Mouse (Mus musculus): ENCODE measurements around the gene Gm5475. TPM values are rescaled to one million over a fixed set of nuclear protein-coding genes. Genes with fewer than 3 reads are reported as not detected.

The Gm5475 gene
- polyA plus RNA-seq, 1 experiment from 2014 or later: 0.04 TPM

DNA sequence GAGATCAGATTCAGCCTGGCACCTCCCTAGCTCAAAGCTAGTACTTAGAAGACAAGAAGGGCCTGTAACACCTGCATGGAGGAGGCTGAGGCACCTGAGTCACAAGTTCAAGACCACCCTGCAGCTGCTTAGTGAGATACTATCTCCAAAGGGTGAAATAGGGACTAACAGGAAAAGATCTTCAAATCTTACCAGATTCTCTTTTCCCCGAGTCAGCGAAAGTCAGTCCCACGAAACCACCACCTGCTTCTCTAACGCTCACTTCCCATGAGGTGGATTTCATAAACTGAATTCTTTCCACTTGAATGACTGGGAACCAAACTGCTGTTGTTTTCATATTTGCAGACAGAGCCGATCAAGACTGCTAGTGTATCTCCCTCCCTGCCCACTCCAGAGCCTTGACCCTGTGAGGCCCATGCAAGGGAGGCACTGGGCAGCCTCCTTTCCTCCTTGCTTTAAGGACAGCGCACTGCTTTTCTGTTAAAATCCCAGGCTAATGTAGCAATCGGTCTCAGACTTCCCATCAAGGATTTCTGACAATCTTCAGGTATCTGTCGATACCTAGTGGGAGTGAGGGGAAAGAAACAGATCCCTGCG is 4.0 kb upstream of the Gm5475 start:
- Histone ChIP-seq H3K36me3 (peaks cover 3% of the 10 kb centered on the region; the same call in 1 of the 2 replicates), H3K4me3 (no peak overlapping the region), H3K9me3 (replicated peaks) (no peaks in the 10 kb centered on the region), H3K4me1 (peaks cover 35% of the 10 kb centered on the region), H3K27ac (replicated peaks) (no peak overlapping the region), H3K27me3 (ENCODE audit: low read depth, poor library complexity, severe bottlenecking) (no peaks in the 10 kb centered on the region)
- DNase-seq (ENCODE audit: low spot score): no peak
- WGBS: 91% methylated on average over 9 of the region's 9 CpGs

DNA sequence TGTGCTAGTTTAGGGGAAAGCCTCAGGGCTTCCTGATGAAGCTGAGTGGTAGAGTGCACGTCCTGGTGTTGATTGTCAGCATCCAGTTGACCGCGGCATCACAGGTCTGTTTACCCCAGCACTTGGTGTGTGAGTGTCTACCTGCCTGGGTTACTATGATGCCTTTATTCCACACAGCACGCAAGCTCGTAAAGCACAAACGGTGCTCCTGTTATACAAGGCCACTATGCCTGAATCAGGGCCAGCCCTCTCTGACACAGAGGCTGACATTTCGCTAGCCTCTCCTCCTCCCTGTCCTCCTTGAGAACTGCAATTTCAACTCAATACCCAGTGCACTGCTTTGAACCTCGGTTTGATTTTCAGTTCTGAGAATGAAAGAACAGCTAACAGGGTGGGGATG is 2.6 kb upstream of the Gm5475 start:
- WGBS: 83% methylated on average over 8 of the region's 8 CpGs
- Histone ChIP-seq H3K27me3 (ENCODE audit: low read depth, poor library complexity, severe bottlenecking) (peaks cover 12% of the 10 kb centered on the region), H3K9me3 (replicated peaks) (no peaks in the 10 kb centered on the region), H3K27ac (replicated peaks) (peak overlapping the region; percentile 13; the same call in 1 of the 2 replicates), H3K36me3 (peaks cover 3% of the 10 kb centered on the region; the same call in 1 of the 2 replicates), H3K4me1 (peaks cover 47% of the 10 kb centered on the region), H3K4me3 (no peak overlapping the region)
- DNase-seq (ENCODE audit: low spot score): no peak

DNA sequence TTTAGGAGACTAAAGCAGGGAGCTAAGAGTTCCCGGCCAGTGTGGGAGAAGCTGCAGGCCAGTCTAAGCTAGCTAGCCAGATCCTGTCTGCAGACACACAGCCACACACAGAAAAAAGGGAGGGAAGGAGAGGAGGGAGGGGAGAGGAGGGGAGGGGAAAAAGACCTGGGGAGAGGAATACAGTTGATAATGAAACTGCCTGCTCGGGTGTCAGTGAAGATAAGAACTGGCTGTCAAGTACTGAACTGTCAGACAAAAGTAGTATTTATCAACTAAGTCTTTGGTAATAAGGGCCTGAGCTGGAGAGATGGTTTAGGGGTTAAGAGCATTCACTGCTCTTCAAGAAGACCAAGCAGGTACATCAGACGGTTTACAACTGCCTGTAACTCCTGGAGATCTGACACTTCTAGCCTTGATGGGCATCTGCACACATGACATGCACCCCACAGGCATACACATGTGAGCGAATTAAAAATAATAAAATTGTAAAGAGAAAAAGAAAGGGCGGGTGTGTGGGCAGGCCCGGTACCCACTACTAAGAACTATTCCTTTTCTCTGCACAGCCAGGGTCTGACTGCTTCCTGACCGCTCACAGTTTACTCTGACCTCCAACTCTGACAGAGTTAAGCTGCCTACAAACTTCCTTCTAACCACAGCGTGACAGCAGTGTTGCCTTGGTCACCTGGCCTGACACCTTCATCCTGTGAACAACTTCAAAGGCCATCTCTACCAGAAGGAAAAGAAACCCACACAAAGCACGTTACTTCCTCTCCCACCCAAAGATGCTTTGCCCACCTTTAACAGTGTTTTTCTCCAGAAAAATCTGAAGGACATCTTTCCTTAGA is 1.8 kb upstream of the Gm5475 start:
- Histone ChIP-seq H3K4me1 (peaks cover 47% of the 10 kb centered on the region), H3K27me3 (ENCODE audit: low read depth, poor library complexity, severe bottlenecking) (peaks cover 20% of the 10 kb centered on the region), H3K9me3 (replicated peaks) (no peaks in the 10 kb centered on the region), H3K36me3 (peaks cover 3% of the 10 kb centered on the region; the same call in 1 of the 2 replicates), H3K27ac (replicated peaks) (0 out of 2 replicates have a peak overlapping the region, but pooled peaks have one; percentile 13), H3K4me3 (no peak overlapping the region)
- whole genome bisulfite sequencing: 77% methylated on average over 9 of the region's 9 CpGs
- DNase-seq (ENCODE audit: low spot score): no peak

DNA sequence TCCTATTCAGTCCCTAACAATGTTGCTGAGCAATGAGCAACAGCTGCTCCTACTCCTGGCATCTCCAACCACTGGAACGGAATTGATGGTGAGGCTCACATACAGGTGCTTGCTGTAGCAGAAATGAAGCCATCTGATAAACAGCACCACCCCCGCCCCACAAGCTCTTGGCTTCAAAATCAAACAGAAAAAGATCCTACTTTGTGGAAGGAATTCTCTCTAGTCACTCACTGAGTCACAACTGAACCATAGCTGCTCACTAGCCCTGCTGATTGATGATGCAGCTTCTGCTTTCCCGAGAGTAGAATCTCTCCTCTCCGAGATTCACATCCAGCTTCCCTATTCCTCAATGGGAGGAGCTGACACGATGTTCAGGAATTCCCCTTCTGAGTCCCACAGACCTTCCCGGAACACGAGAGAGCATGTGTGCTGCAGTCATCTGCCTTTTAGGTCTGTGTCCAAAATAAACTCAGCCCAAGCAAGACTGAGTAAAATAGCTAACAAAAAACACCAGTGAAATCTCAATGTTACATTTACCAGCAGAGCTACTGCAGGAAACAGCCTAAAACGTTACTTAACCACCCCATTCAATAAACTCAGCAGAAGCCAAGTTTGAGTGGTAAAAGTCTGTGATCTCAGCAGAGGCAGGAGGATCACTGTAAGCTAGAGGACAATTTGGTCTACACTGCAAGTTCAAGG is 739 bp upstream of the Gm5475 start:
- Histone ChIP-seq H3K36me3 (no peaks in the 10 kb centered on the region), H3K9me3 (replicated peaks) (no peaks in the 10 kb centered on the region), H3K27me3 (ENCODE audit: low read depth, poor library complexity, severe bottlenecking) (peaks cover 31% of the 10 kb centered on the region), H3K27ac (replicated peaks) (no peak overlapping the region), H3K4me3 (peak overlapping the region; percentile 88), H3K4me1 (peaks cover 47% of the 10 kb centered on the region)
- 57% methylated on average over 8 of the region's 8 CpGs for WGBS
- DNase-seq (ENCODE audit: low spot score): no peak

DNA sequence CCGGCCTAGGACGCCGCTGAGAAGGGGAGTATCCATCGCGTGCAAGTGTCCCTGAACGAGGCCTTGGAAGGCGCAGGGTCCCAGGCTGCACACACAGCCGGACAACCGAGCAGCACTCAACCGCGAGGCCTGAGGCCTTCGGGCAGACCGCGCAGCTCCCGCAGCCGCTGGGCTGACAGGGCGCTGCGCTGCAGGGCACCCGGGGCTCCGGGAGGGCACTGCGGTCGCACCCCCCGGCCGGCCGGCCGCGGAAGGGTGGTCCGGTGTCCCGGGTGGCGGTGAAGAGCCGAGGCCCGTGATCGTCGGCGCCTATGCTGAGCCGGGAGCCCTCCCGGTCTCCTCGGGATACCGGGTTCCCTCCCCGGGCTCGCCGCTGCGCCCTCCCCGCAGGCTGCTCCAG is 529 bp downstream of the Gm5475 start:
- Histone ChIP-seq H3K27me3 (ENCODE audit: low read depth, poor library complexity, severe bottlenecking) (peaks cover 35% of the 10 kb centered on the region), H3K9me3 (replicated peaks) (no peaks in the 10 kb centered on the region), H3K27ac (replicated peaks) (peak overlapping the region; percentile 92), H3K4me3 (peak overlapping the region; percentile 88), H3K36me3 (no peaks in the 10 kb centered on the region), H3K4me1 (peaks cover 47% of the 10 kb centered on the region)
- DNase-seq (ENCODE audit: low spot score): no peak
- WGBS: 0% methylated on average over 44 of the region's 44 CpGs

DNA sequence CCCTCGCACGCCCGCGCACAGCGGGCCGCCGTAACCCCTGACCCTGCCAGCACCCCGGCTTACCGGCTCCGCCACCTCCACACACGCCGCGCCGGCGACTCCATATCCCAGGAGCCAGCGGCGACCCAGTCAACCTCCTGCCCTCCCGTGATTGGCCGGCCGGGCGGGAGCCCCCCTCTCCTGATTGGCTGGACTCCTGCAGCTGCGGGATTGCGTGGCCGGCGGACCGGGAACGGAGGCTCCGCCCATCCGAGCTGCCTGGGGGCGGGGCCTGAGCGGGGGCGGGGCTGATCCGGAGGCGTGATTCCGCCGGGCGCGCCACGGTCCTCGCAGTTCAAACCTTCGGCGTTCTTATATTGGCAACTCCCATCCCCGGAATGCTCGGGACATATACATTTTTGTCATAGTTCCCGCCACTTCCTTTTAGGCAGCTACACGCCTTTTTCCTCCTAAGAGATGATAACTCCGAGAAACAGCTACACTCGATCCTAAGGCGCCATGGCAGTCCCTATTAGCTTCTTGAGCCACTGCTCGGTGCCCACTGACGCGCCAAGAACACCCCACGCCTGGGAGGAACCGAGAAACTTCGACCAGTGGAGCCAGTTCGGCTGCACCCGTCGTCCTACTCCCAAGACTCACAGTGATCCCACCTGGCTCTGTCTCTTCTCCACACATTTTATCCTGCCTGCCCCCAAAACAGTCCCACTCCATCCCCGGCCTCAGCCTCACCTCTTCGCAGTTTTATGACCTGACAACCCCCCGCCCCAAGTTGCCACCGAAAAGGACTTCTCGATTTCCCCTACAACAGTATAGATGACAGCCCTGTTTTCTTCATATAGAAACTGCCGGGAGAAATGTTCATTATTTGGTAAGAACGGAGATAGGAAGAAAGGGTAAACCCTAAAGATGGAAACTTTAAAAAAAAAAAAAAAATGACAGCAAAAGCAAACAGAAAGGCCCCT is 1.2 kb downstream of the Gm5475 start:
- Histone ChIP-seq H3K27me3 (ENCODE audit: low read depth, poor library complexity, severe bottlenecking) (peaks cover 35% of the 10 kb centered on the region), H3K4me1 (peaks cover 45% of the 10 kb centered on the region), H3K36me3 (no peaks in the 10 kb centered on the region), H3K27ac (replicated peaks) (peak overlapping the region; percentile 92), H3K9me3 (replicated peaks) (no peaks in the 10 kb centered on the region), H3K4me3 (peak overlapping the region; percentile 88)
- WGBS: 1% methylated on average over 63 of the region's 65 CpGs
- peak; percentile 98 for DNase-seq (ENCODE audit: low spot score)

DNA sequence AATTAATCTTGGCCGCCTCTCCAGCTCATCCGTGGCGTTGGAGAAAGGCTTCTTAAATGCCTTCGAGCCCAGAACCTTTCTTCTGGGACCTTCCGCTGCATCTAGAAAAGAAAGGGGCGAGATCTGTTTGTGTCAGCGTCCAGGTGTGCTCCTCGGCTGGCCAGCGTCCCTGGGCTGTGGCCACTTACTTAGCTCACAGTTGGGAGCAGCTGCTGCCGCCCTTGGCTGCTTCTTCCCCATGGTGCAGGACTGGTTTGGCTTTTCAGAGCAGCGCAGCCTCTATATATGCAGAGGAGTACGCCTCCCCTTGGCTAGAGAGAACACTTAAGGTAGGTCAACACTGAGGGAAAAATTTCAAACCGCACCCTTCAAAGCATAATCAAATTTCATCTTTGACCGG is 2.0 kb downstream of the Gm5475 start:
- Histone ChIP-seq H3K27ac (replicated peaks) (no peak overlapping the region), H3K36me3 (no peaks in the 10 kb centered on the region), H3K27me3 (ENCODE audit: low read depth, poor library complexity, severe bottlenecking) (peaks cover 35% of the 10 kb centered on the region), H3K9me3 (replicated peaks) (no peaks in the 10 kb centered on the region), H3K4me1 (peaks cover 44% of the 10 kb centered on the region), H3K4me3 (peak overlapping the region; percentile 88)
- WGBS: 4% methylated on average over 14 of the region's 14 CpGs
- DNase-seq (ENCODE audit: low spot score): peak; percentile 37

DNA sequence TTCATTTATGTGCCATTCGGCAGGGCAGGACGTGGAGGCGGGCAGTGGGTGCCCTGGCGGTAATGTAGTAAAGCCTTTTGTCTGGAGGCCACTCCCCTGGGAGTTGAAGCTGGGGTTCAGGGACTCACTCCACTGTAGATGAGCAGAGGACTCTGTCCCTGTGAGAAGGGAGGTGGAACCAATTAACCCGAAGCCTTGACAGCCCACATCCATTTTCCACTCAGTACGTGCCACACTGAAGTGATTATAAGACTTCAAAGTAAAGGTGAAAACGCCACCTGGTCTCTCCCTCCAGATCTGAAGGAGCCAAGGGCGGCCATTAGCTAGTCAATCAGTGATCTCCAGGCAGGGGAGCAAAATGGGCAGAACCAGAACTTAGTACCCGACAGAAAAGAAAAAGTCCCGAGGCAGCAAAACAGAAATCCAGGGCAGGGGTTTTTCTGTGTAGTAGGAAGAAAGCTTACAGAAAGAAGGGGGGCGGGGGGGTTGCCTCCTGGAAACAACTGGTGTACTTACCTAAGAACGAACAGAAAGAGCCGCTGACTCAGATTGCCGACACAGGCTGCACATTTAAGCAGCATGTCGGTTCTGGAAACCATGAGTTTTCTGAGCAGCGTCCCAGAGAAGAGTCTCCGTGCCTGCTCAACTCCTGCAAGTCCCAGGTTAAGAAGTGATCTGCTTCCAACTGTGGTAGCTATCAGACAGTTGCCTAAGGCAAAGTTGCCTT is 2.6 kb downstream of the Gm5475 start, which contains the start of gene Slc11a2:
Gene Slc11a2 (minus strand): TSS at position 677 of the 727 bp plus-strand sequence.
- 33% methylated on average over 17 of the region's 17 CpGs for WGBS
- peaks cover 35% of the 10 kb centered on the region for H3K27me3 ChIP-seq (ENCODE audit: low read depth, poor library complexity, severe bottlenecking)
- H3K4me1 ChIP-seq: peaks cover 40% of the 10 kb centered on the region
- peak within 1 kb of the TSS; percentile 88 for H3K4me3 ChIP-seq
- no peaks in the 10 kb centered on the region for H3K9me3 ChIP-seq (replicated peaks)
- no peak within 1 kb of the TSS for H3K27ac ChIP-seq (replicated peaks)
- no peak for DNase-seq (ENCODE audit: low spot score)
- H3K36me3 ChIP-seq: no peaks in the 10 kb centered on the region

DNA sequence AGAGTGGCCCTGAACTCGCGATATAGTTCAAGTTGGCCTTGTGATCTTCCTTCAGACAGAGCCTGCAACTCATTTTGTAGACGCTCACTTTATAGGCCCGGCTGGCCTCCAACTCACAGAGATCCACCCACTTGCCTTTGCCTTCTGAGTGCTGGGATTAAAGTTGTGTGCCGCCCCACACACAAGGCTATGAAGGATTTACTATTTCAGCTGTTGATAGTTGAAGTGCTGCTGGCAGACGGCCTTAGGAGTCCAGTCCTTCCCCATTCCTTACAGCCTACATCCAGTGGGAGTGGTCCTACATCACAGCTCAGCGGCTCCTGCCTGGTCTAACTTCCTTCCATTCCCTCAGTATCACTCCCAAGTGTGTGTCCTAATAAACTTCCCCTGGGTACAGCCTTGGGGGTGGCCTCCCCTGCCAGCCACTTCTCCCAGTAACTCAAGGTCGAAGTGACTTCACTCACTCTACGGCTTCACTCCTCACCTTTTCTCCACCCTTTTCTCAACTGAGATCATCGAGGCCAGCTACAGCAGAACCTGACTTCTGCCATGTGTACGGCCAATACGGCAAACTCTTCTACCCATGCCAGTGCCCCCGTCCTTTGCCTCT is 6.5 kb downstream of the Gm5475 start:
- 82% methylated on average over 13 of the region's 13 CpGs for WGBS

DNA sequence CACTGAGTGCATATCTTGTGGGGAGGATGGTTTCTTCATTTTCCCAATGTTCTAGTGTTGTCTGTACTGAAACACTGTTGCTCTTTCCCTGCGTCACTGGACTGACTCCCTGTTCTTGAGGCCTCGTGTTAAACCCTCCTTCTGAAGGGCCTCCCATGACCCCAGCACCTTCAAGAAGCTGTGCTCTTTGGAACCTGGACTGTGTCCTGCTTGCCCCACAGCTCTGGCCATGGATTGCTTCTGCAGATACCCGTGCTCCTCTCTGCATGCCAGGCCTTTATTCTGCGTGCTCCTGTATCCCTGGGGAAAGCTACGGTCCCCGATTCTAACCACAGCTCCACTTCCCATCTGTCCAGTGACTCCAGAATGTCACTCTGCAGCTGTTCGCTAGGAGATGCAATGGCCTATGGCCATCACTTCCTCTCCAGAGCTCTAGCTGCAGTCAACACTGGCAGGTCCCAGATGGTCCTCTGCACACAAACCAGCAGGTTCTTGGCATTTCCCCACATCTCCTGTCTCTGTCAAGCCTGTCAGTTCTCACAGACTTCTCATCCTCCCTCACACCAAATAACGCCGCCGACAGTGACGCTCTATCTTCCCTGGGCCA is 8.1 kb downstream of the Gm5475 start:
- Histone ChIP-seq H3K9me3 (replicated peaks) (0 out of 2 replicates have a peak, but pooled peaks cover 1% of the 10 kb centered on the region), H3K27ac (replicated peaks) (no peak overlapping the region), H3K27me3 (ENCODE audit: low read depth, poor library complexity, severe bottlenecking) (peaks cover 16% of the 10 kb centered on the region), H3K4me3 (no peak overlapping the region), H3K36me3 (no peaks in the 10 kb centered on the region), H3K4me1 (no peaks in the 10 kb centered on the region)
- DNase-seq (ENCODE audit: low spot score): no peak
- 85% methylated on average over 11 of the region's 11 CpGs for WGBS

More for the DNA sequence above, 6.5 kb downstream of the Gm5475 start:
- H3K4me3 ChIP-seq: no peak overlapping the region
- DNase-seq (ENCODE audit: low spot score): no peak
- H3K9me3 ChIP-seq (replicated peaks): no peaks in the 10 kb centered on the region
- H3K4me1 ChIP-seq: peaks cover 9% of the 10 kb centered on the region
- H3K27me3 ChIP-seq (ENCODE audit: low read depth, poor library complexity, severe bottlenecking): peaks cover 32% of the 10 kb centered on the region
- no peak overlapping the region for H3K27ac ChIP-seq (replicated peaks)
- H3K36me3 ChIP-seq: no peaks in the 10 kb centered on the region

DNA sequence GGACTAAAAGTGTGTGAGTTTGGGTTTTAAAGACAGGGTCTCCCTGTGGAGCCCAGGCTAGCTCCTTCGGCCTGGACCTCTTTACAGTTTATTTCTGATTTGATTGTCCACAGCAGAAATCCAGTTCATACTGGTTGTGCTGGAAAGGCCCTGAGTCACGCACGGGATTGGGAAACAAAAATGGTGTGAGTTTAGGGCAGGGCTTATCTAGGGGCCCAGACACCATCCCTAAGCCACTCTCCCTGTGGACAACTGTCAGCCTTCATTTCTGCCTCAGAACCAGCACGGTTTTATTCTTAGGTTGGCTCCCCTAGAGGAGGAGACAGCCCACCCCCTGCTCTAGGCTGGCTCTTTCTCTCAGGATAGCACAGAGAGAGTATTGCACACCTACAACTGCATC is 11.3 kb downstream of the Gm5475 start:
- H3K4me3 ChIP-seq: no peak overlapping the region
- H3K36me3 ChIP-seq: no peaks in the 10 kb centered on the region
- H3K27me3 ChIP-seq (ENCODE audit: low read depth, poor library complexity, severe bottlenecking): no peaks in the 10 kb centered on the region
- WGBS: 71% methylated on average over 4 of the region's 4 CpGs
- 0 out of 2 replicates have a peak, but pooled peaks cover 3% of the 10 kb centered on the region for H3K9me3 ChIP-seq (replicated peaks)
- H3K27ac ChIP-seq (replicated peaks): no peak overlapping the region
- DNase-seq (ENCODE audit: low spot score): no peak
- H3K4me1 ChIP-seq: 0 out of 2 replicates have a peak, but pooled peaks cover 3% of the 10 kb centered on the region

Measured in midbrain, embryonic 10.5 days (tissue).